Mouse (Mus musculus) lung, postnatal 0 days (tissue): ENCODE data around the gene 4932438H23Rik.

Experiments
- CTCF ChIP-seq: IDR thresholded peaks from 2 replicates; pipeline ENCODE4 v1.5.1; 2016; ENCODE audit warnings: antibody characterized with exemption, mild to moderate bottlenecking
- EP300 ChIP-seq: IDR thresholded peaks from 2 replicates; pipeline ENCODE4 v1.6.1; 2016; ENCODE audit warnings: antibody characterized with exemption, mild to moderate bottlenecking, control low read depth

GRCm38 (mm10) chr16:91138736-91139135 is 43.8 kb upstream of the 4932438H23Rik start:
- TF ChIP-seq CTCF = no peak
- TF ChIP-seq EP300 = no peak
